Mouse (Mus musculus) spleen, embryonic (tissue): ENCODE measurements around the gene Gjd3.

Source experiments
- CTCF ChIA-PET: fragments of 350-600 bp; sonication (Branson Sonifier 250); formaldehyde crosslinking; loops from one replicate; lab custom pipeline; 2022; lab: Charles Lee

The Gjd3 gene

GRCm38 (mm10) chr11:98937914-98938694 is 44.7 kb downstream of the Gjd3 start:
- CTCF ChIA-PET, result interaction anchor here (0.6 to 1.3 kb wide), 3 partner anchors 26 to 39 kb away, joined by 3 to 4 read pairs (median 4); no protein-coding TSS in a partner anchor

GRCm38 (mm10) chr11:98937410-98937913 is 45.4 kb downstream of the Gjd3 start:
- CTCF ChIA-PET, result interaction anchor here (0.6 to 1.0 kb wide), 2 partner anchors 15 to 40 kb away, joined by 4 to 7 read pairs; no protein-coding TSS in a partner anchor

DNA sequence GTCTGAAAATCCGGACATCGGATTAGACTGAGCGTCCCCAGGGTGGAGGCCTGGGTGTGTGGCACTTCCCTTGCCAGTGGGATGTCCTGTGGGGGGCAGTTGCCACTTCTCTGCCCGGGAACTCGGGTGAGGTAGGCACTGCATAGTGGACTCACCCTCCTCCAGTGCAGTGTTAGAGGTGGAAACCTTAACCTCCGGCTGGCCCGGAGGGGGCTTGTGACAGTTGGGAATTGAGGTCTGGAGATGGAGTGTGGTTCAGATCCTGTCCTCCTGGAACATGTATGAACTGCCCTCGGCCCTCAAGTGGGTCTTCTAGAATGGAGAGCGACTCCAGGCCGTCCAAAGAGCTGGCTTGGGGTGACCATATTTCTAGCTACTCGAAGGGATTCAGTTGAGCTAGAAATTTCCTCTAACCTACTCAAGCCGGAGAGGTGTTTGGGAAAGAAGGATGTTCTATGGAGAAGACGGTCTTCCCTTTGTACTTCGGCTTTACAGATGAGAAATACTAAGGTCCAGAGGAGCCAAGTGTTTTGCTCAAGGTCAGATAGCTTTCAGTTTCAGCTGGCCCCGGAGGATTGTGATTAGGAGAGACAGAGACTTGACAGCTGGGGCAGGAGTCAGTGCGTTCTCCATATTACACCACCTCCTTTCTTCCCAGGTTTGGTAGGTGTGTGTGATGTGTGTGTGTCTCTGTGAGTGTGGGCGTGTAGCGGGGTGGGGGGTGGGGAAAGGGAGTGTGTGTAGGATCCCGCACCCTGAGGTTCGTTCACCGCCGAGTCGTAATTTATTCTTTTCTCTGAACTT is 46.0 kb downstream of the Gjd3 start:
- CTCF ChIA-PET, result interaction anchor here (0.6 to 1.0 kb wide), 3 partner anchors 16 to 73 kb away, joined by 3 to 7 read pairs (median 4); no protein-coding TSS in a partner anchor

- CTCF ChIA-PET, result interaction anchor here (1.0 kb wide), 1 partner anchor 16 kb away, joined by 7 read pairs; no protein-coding TSS in a partner anchor
Measured at GRCm38 (mm10) chr11:98936170-98936569, 46.6 kb downstream of the Gjd3 start.

DNA sequence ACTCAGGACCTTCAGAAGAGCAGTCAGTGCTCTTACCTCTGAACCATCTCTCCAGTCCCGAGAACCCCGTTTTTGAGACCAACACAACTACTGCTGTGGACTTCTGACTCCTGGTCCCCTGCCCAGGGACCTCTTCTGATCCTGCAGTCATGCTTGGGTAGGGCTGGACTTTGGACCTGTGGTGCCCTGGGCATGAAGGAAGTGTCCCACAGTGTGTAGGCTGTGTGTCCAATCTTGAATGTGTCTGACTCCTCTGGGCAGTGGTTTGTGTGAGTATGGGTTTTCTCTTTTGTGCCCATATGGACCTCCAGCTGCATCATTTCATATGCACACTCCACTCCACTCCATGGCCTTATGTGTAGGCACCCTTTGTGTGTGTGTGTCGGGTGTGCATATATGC is 47.7 kb downstream of the Gjd3 start:
- CTCF ChIA-PET, result no interaction called here

DNA sequence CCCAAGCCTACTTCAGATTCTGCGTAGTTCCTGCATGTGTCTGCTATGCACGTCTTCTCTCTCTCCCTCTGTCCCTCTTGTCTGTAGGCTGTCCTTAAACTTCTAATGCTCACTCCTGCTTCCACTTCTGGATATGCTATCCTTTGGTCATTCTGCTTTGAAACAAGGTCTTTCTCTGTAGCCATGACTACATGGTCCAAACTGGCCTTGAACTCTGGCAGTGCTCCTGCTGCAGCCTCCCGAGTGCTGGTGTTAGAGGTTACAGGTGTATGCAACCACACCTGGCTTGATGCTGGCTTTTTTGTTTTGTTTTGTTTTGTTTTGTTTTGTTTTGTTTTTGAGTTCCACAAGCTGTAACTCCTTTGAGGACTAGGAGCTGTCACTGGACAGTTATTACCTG is 48.4 kb downstream of the Gjd3 start:
- CTCF ChIA-PET, result no interaction called here

DNA sequence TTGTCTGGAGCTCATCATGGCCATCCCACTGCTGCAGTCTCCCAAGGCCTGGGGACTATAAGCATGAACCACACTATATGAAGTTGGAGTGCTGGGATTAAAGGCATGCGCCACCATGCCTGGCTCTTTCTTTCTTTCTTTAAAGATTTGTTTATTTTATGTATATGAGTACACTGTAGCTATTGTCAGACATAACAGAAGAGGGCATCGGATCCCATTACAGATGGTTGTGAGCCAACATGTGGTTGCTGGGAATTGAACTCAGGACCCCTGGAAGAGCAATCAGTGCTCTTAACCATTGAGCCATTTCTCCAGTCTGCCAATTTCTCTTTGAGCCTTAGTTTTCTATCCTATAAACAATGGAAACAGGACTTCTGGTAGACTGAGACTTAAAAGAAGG is 49.0 kb downstream of the Gjd3 start:
- CTCF ChIA-PET, result interaction anchor here (0.6 to 2.5 kb wide), 3 partner anchors 29 to 93 kb away, joined by 3 to 10 read pairs (median 5); no protein-coding TSS in a partner anchor

DNA sequence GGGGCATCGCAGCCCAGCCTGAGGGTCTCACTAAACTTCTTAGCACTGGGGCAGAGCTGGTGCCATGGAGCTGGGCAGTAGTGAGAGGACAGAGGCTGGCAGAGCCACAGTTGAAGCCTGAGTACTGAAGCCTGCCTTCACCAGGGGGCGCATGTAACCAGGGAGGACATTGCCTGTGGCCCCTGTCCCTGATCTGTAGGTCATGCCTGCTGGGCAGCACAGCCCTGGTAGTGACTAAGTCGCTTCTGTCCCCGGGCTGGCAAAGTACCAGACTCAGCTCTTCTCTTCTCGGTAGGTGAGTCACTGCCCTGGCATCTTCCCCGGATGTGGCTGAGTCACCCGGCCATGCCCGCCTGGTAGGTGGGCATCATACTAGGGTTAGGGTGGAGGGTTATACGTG is 49.7 kb downstream of the Gjd3 start:
- CTCF ChIA-PET, result interaction anchor here (0.5 to 2.5 kb wide), 5 partner anchors 8 to 94 kb away, joined by 3 to 10 read pairs (median 5); no protein-coding TSS in a partner anchor

- CTCF ChIA-PET, result interaction anchor here (0.7 to 2.5 kb wide), 4 partner anchors 13 to 105 kb away, joined by 3 to 10 read pairs (median 7); no protein-coding TSS in a partner anchor
Measured at GRCm38 (mm10) chr11:98932293-98933091, 50.3 kb downstream of the Gjd3 start.
